Mouse (Mus musculus) CD4-positive helper T cell, adult 2 months (primary cell): ENCODE measurements around the gene Grn.

ENCODE experiments used
- DNase-seq: peaks from one replicate; pipeline ENCODE4 v3.0.0-alpha.2; 2012; ENCODE audit warnings: low read depth, missing footprints, low spot score

Gene Grn

DNA sequence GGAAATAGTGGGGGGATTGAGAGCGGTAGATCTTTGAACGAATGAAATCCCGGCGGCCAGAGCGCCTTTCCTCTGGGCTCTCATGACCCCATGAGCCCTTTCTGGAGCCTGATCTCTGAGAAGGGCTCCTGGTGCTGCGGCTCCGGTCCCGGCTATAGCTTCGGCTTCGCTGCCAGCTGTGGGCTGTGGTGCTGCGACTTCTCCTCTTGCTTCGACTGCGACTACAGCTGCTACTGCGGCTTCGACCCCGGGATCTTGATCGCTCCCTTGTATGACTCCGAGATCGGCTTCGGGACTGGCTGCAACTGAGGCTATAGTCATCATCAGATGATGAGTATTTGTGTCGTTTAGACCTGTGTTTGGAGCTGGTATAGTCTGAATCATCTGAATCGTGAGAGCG, 49.5 kb downstream of the Grn start:
- no peak for DNase-seq

- DNase-seq: no peak
Measured at GRCm38 (mm10) chr11:102480111-102480510, 50.0 kb downstream of the Grn start.

DNA sequence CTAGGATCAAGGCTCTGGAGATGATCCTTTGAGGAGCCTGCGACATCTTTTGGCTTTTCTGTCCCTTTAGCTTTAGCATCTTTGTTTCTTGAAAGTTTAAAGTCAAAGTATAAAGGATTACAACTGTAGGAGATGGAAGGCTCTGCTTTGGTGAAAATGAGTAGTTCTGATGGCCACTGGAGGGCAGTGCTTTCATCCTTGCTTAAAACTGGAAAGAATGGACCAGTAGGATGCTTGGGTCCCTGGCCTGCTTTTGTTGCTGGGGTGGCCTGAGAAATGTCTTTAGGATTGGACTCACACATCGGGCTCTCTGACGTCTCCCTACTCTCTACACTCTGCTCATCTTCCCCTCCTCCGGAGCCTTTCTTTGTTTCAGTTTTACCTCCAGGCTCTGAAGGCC, 50.8 kb downstream of the Grn start:
- no peak for DNase-seq

DNA sequence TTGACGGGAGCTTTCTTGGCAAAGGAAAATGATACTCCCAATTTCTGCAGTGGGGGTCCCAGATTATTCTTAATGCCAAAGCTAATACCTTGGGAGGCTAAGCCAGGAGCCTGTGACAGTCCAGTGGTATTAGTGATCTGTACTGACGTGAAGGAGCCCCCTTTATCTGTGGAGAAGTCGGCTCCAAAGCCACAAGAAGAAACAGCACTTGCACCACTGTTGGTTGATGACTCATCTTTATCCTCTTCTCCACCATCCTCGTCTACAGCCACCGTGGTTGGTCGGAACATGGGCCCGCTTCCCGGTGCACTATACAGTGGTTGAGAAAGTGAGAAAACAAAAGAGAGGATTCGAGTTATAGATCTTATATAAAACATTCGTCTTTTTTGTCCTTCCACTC, 51.7 kb downstream of the Grn start:
- DNase-seq: no peak
